Mouse (Mus musculus): ENCODE results near the gene Wnt10b. TPM values are rescaled to one million over a fixed set of nuclear protein-coding genes. Genes with fewer than 3 reads are reported as not detected.

Gene Wnt10b
- polyA plus RNA-seq, 1 experiment from 2014 or later: 0.12 TPM

GRCm38 (mm10) chr15:98726079-98726478 lies 51.9 kb downstream of the Wnt10b start:
- peaks cover 15% of the 10 kb centered on the region for H3K4me1 ChIP-seq (replicated peaks; ENCODE audit: control insufficient read depth, insufficient read depth, low read length)
- no peaks in the 10 kb centered on the region for H3K36me3 ChIP-seq (ENCODE audit: control insufficient read depth, insufficient read depth, low read length)
- no peak overlapping the region for H3K4me2 ChIP-seq (ENCODE audit: low read length)
- WGBS: 78% methylated on average over 4 of the region's 4 CpGs
- H3K27ac ChIP-seq (ENCODE audit: low read depth): no peak overlapping the region
- no peak overlapping the region for H3K4me3 ChIP-seq (ENCODE audit: low read depth, low read length)
- no peaks in the 10 kb centered on the region for H3K9me3 ChIP-seq (ENCODE audit: control insufficient read depth, low read length)
- no peak for DNase-seq (ENCODE audit: low spot score)
- H3K27me3 ChIP-seq (replicated peaks; ENCODE audit: control insufficient read depth, insufficient read depth, low read length): 0 out of 2 replicates have a peak, but pooled peaks cover 8% of the 10 kb centered on the region
- no peak overlapping the region for H3K9ac ChIP-seq (ENCODE audit: low read length)
- ATAC-seq (replicated peaks; ENCODE audit: low FRiP score, low TSS enrichment, low read depth): no peak

- H3K4me2 ChIP-seq (ENCODE audit: low read length): no peak overlapping the region
- H3K27me3 ChIP-seq (replicated peaks; ENCODE audit: control insufficient read depth, insufficient read depth, low read length): 0 out of 2 replicates have a peak, but pooled peaks cover 8% of the 10 kb centered on the region
- ATAC-seq (replicated peaks; ENCODE audit: low FRiP score, low TSS enrichment, low read depth) (no peak), DNase-seq (ENCODE audit: low spot score) (no peak)
- H3K36me3 ChIP-seq (ENCODE audit: control insufficient read depth, insufficient read depth, low read length): no peaks in the 10 kb centered on the region
- H3K9ac ChIP-seq (ENCODE audit: low read length): no peak overlapping the region
- H3K27ac ChIP-seq (ENCODE audit: low read depth): no peak overlapping the region
- 30% methylated on average over 19 of the region's 19 CpGs for WGBS
- no peaks in the 10 kb centered on the region for H3K9me3 ChIP-seq (ENCODE audit: control insufficient read depth, low read length)
- H3K4me3 ChIP-seq (ENCODE audit: low read depth, low read length): no peak overlapping the region
- H3K4me1 ChIP-seq (replicated peaks; ENCODE audit: control insufficient read depth, insufficient read depth, low read length): peaks cover 15% of the 10 kb centered on the region
Measured at GRCm38 (mm10) chr15:98724441-98724840, 53.5 kb downstream of the Wnt10b start.

- 0 out of 2 replicates have a peak, but pooled peaks cover 3% of the 10 kb centered on the region for H3K27me3 ChIP-seq (replicated peaks; ENCODE audit: control insufficient read depth, insufficient read depth, low read length)
- no peaks in the 10 kb centered on the region for H3K36me3 ChIP-seq (ENCODE audit: control insufficient read depth, insufficient read depth, low read length)
- H3K4me2 ChIP-seq (ENCODE audit: low read length): no peak overlapping the region
- no peak for DNase-seq (ENCODE audit: low spot score)
- no peak overlapping the region for H3K9ac ChIP-seq (ENCODE audit: low read length)
- H3K4me3 ChIP-seq (ENCODE audit: low read depth, low read length): no peak overlapping the region
- H3K4me1 ChIP-seq (replicated peaks; ENCODE audit: control insufficient read depth, insufficient read depth, low read length): peaks cover 12% of the 10 kb centered on the region
- H3K9me3 ChIP-seq (ENCODE audit: control insufficient read depth, low read length): no peaks in the 10 kb centered on the region
- ATAC-seq (replicated peaks; ENCODE audit: low FRiP score, low TSS enrichment, low read depth): no peak
- WGBS: 64% methylated on average over 14 of the region's 14 CpGs
- no peak overlapping the region for H3K27ac ChIP-seq (ENCODE audit: low read depth)
Measured at GRCm38 (mm10) chr15:98722854-98723253, 55.1 kb downstream of the Wnt10b start.

- no peak overlapping the region for H3K9ac ChIP-seq (ENCODE audit: low read length)
- 78% methylated on average over 8 of the region's 8 CpGs for WGBS
- peaks cover 11% of the 10 kb centered on the region for H3K4me1 ChIP-seq (replicated peaks; ENCODE audit: control insufficient read depth, insufficient read depth, low read length)
- no peaks in the 10 kb centered on the region for H3K36me3 ChIP-seq (ENCODE audit: control insufficient read depth, insufficient read depth, low read length)
- 0 out of 2 replicates have a peak, but pooled peaks cover 3% of the 10 kb centered on the region for H3K27me3 ChIP-seq (replicated peaks; ENCODE audit: control insufficient read depth, insufficient read depth, low read length)
- DNase-seq (ENCODE audit: low spot score) (no peak), ATAC-seq (replicated peaks; ENCODE audit: low FRiP score, low TSS enrichment, low read depth) (no peak)
- no peaks in the 10 kb centered on the region for H3K9me3 ChIP-seq (ENCODE audit: control insufficient read depth, low read length)
- no peak overlapping the region for H3K4me2 ChIP-seq (ENCODE audit: low read length)
- H3K27ac ChIP-seq (ENCODE audit: low read depth): no peak overlapping the region
- H3K4me3 ChIP-seq (ENCODE audit: low read depth, low read length): no peak overlapping the region
Measured at GRCm38 (mm10) chr15:98722191-98722590, 55.8 kb downstream of the Wnt10b start.

Other genes starting within 250 kb of the Wnt10b start
- 97.3 and 99.7 TPM in 2 replicates for gene Kansl2, start 243.9 kb downstream of the Wnt10b start, polyA plus RNA-seq (2014; fragmentation: Nextera tagmentation; extraction: Ambion mirVana)
- 48.7 and 52.6 TPM in 2 replicates for gene Ccnt1, start 207.2 kb downstream of the Wnt10b start, polyA plus RNA-seq (2014; fragmentation: Nextera tagmentation; extraction: Ambion mirVana)
- 0.35 and 0.59 TPM in 2 replicates for gene 4930415O20Rik, start 207.1 kb downstream of the Wnt10b start, polyA plus RNA-seq (2014; fragmentation: Nextera tagmentation; extraction: Ambion mirVana)
- gene Adcy6, start 168.1 kb downstream of the Wnt10b start, polyA plus RNA-seq (2014; fragmentation: Nextera tagmentation; extraction: Ambion mirVana): 19.8 and 21.9 TPM in 2 replicates
- 31.5 and 34.8 TPM in 2 replicates for gene Cacnb3, start 147.3 kb downstream of the Wnt10b start, polyA plus RNA-seq (2014; fragmentation: Nextera tagmentation; extraction: Ambion mirVana)
- gene Ddx23, start 115.3 kb downstream of the Wnt10b start, polyA plus RNA-seq (2014; fragmentation: Nextera tagmentation; extraction: Ambion mirVana): 27.1 TPM in 2 replicates
- 0.83 and 1.0 TPM in 2 replicates for gene Rnd1, start 100.7 kb downstream of the Wnt10b start, polyA plus RNA-seq (2014; fragmentation: Nextera tagmentation; extraction: Ambion mirVana)
- 0.57 and 1.6 TPM in 2 replicates for gene Ccdc65, start 69.9 kb downstream of the Wnt10b start, polyA plus RNA-seq (2014; fragmentation: Nextera tagmentation; extraction: Ambion mirVana)
- 47.9 and 53.1 TPM in 2 replicates for gene Fkbp11, start 50.0 kb downstream of the Wnt10b start, polyA plus RNA-seq (2014; fragmentation: Nextera tagmentation; extraction: Ambion mirVana)
- gene Arf3, start 14.9 kb downstream of the Wnt10b start, polyA plus RNA-seq (2014; fragmentation: Nextera tagmentation; extraction: Ambion mirVana): 34.6 and 37.1 TPM in 2 replicates
- not detected in 2 replicates for gene Wnt1, start 11.7 kb upstream of the Wnt10b start, polyA plus RNA-seq (2014; fragmentation: Nextera tagmentation; extraction: Ambion mirVana)
- gene Ddn, start 31.3 kb upstream of the Wnt10b start, polyA plus RNA-seq (2014; fragmentation: Nextera tagmentation; extraction: Ambion mirVana): not detected in 2 replicates
- gene Prkag1, start 53.4 kb upstream of the Wnt10b start, polyA plus RNA-seq (2014; fragmentation: Nextera tagmentation; extraction: Ambion mirVana): 77.0 and 77.3 TPM in 2 replicates
- gene Kmt2d, start 93.1 kb upstream of the Wnt10b start, polyA plus RNA-seq (2014; fragmentation: Nextera tagmentation; extraction: Ambion mirVana): 16.2 and 17.5 TPM in 2 replicates
- gene Rhebl1, start 116.4 kb upstream of the Wnt10b start, polyA plus RNA-seq (2014; fragmentation: Nextera tagmentation; extraction: Ambion mirVana): 9.5 and 11.4 TPM in 2 replicates
- gene Dhh, start 120.4 kb upstream of the Wnt10b start, polyA plus RNA-seq (2014; fragmentation: Nextera tagmentation; extraction: Ambion mirVana): 0.62 and 1.0 TPM in 2 replicates
- 4.1 and 5.5 TPM in 2 replicates for gene Lmbr1l, start 140.1 kb upstream of the Wnt10b start, polyA plus RNA-seq (2014; fragmentation: Nextera tagmentation; extraction: Ambion mirVana)
- 1,667 and 1,776 TPM in 2 replicates for gene Tuba1b, start 156.4 kb upstream of the Wnt10b start, polyA plus RNA-seq (2014; fragmentation: Nextera tagmentation; extraction: Ambion mirVana)
- gene Gm49450, start 175.4 kb upstream of the Wnt10b start, polyA plus RNA-seq (2014; fragmentation: Nextera tagmentation; extraction: Ambion mirVana): not detected in 2 replicates
- gene Tuba1a, start 175.6 kb upstream of the Wnt10b start, polyA plus RNA-seq (2014; fragmentation: Nextera tagmentation; extraction: Ambion mirVana): 1,282 and 1,437 TPM in 2 replicates

Data from intestine, embryonic 14.5 days (tissue).